Mouse (Mus musculus): ENCODE measurements at regions not wholly inside any gene's neighbourhood (a gene's known extent, or its start where the extent isn't known, plus 50 kb on each side); places are given as distances from the start of the nearest gene placed in this dataset.

- intact Hi-C loops (cut with DNase I), result no loop called here
- no peak for DNase-seq (ENCODE audit: low spot score in 2 of 2)
Measured at GRCm38 (mm10) chr9:85545566-85545965, 203.6 kb downstream of the Ibtk start.

GRCm38 (mm10) chr9:85538557-85538956 lies 210.6 kb downstream of the Ibtk start:
- intact Hi-C loops (cut with DNase I), result no loop called here
- no peak for DNase-seq (ENCODE audit: low spot score in 2 of 2)

- intact Hi-C loops (cut with DNase I), result no loop called here
- DNase-seq (ENCODE audit: low spot score in 2 of 2), result no peak
Measured at GRCm38 (mm10) chr9:85528421-85528820, 201.3 kb upstream of the Tent5a start.

GRCm38 (mm10) chr9:85524733-85525132 lies 197.6 kb upstream of the Tent5a start:
- DNase-seq (ENCODE audit: low spot score in 2 of 2), result no peak
- intact Hi-C loops (cut with DNase I), result no loop called here

- intact Hi-C loops (cut with DNase I), result no loop called here
- no peak for DNase-seq (ENCODE audit: low spot score in 2 of 2)
Measured at GRCm38 (mm10) chr9:85521342-85521741, 194.2 kb upstream of the Tent5a start.

- DNase-seq (ENCODE audit: low spot score in 2 of 2), result no peak
- intact Hi-C loops (cut with DNase I), result no loop called here
Measured at GRCm38 (mm10) chr9:85520941-85521340, 193.8 kb upstream of the Tent5a start.

GRCm38 (mm10) chr9:85499006-85499405 lies 171.9 kb upstream of the Tent5a start:
- DNase-seq (ENCODE audit: low spot score in 2 of 2), result no peak
- intact Hi-C loops (cut with DNase I), result no loop called here

GRCm38 (mm10) chr9:85497348-85497747 lies 170.2 kb upstream of the Tent5a start:
- intact Hi-C loops (cut with DNase I), result no loop called here
- DNase-seq (ENCODE audit: low spot score in 2 of 2), result no peak

- DNase-seq (ENCODE audit: low spot score in 2 of 2), result no peak
- intact Hi-C loops (cut with DNase I), result no loop called here
Measured at GRCm38 (mm10) chr9:85496506-85497239, 169.5 kb upstream of the Tent5a start.

GRCm38 (mm10) chr9:85495056-85495455 lies 167.9 kb upstream of the Tent5a start:
- no peak for DNase-seq (ENCODE audit: low spot score in 2 of 2)
- intact Hi-C loops (cut with DNase I), result no loop called here

GRCm38 (mm10) chr9:85493760-85494159 lies 166.6 kb upstream of the Tent5a start:
- intact Hi-C loops (cut with DNase I), result no loop called here

GRCm38 (mm10) chr9:85490367-85490766 lies 163.2 kb upstream of the Tent5a start:
- DNase-seq (ENCODE audit: low spot score in 2 of 2), result no peak
- intact Hi-C loops (cut with DNase I), result no loop called here

More at GRCm38 (mm10) chr9:85493760-85494159, 166.6 kb upstream of the Tent5a start:
- DNase-seq (ENCODE audit: low spot score in 2 of 2), result no peak

GRCm38 (mm10) chr9:85487915-85488314 lies 160.8 kb upstream of the Tent5a start:
- intact Hi-C loops (cut with DNase I), result no loop called here

GRCm38 (mm10) chr9:85487052-85487668 lies 160.0 kb upstream of the Tent5a start:
- intact Hi-C loops (cut with DNase I), result no loop called here

More at GRCm38 (mm10) chr9:85487915-85488314, 160.8 kb upstream of the Tent5a start:
- DNase-seq (ENCODE audit: low spot score in 2 of 2), result no peak

GRCm38 (mm10) chr9:85485749-85486148 lies 158.6 kb upstream of the Tent5a start:
- no peak for DNase-seq (ENCODE audit: low spot score in 2 of 2)
- intact Hi-C loops (cut with DNase I), result no loop called here

More at GRCm38 (mm10) chr9:85487052-85487668, 160.0 kb upstream of the Tent5a start:
- DNase-seq (ENCODE audit: low spot score in 2 of 2), result no peak

- no peak for DNase-seq (ENCODE audit: low spot score in 2 of 2)
- intact Hi-C loops (cut with DNase I), result no loop called here
Measured at GRCm38 (mm10) chr9:85483248-85483647, 156.1 kb upstream of the Tent5a start.

- intact Hi-C loops (cut with DNase I), result no loop called here
- DNase-seq (ENCODE audit: low spot score in 2 of 2), result no peak
Measured at GRCm38 (mm10) chr9:85480566-85480965, 153.4 kb upstream of the Tent5a start.

GRCm38 (mm10) chr9:85475214-85475613 lies 148.1 kb upstream of the Tent5a start:
- intact Hi-C loops (cut with DNase I), result no loop called here
- no peak for DNase-seq (ENCODE audit: low spot score in 2 of 2)

GRCm38 (mm10) chr9:85470264-85470821 lies 143.2 kb upstream of the Tent5a start:
- DNase-seq (ENCODE audit: low spot score in 2 of 2), result no peak
- intact Hi-C loops (cut with DNase I), result no loop called here

- intact Hi-C loops (cut with DNase I), result no loop called here
- DNase-seq (ENCODE audit: low spot score in 2 of 2), result no peak
Measured at GRCm38 (mm10) chr9:85469288-85469687, 142.1 kb upstream of the Tent5a start.

GRCm38 (mm10) chr9:85466671-85467070 lies 139.5 kb upstream of the Tent5a start:
- no peak for DNase-seq (ENCODE audit: low spot score in 2 of 2)
- intact Hi-C loops (cut with DNase I), result no loop called here
